Mouse (Mus musculus) E14TG2a.4 (cell line): ENCODE data around the gene Gm20388.

Source experiments
- CTCF ChIP-seq: conservative IDR thresholded peaks from 2 replicates; pipeline ENCODE4 v1.5.1; 2014; ENCODE audit warnings: low read length
- NANOG ChIP-seq: IDR thresholded peaks from 2 replicates; pipeline ENCODE4 v1.6.1; 2014; ENCODE audit warnings: borderline replicate concordance, low read length, mixed read lengths
- POU5F1 ChIP-seq: IDR thresholded peaks from 2 replicates; pipeline ENCODE4 v1.6.1; 2014; ENCODE audit warnings: low read length, borderline replicate concordance

DNA sequence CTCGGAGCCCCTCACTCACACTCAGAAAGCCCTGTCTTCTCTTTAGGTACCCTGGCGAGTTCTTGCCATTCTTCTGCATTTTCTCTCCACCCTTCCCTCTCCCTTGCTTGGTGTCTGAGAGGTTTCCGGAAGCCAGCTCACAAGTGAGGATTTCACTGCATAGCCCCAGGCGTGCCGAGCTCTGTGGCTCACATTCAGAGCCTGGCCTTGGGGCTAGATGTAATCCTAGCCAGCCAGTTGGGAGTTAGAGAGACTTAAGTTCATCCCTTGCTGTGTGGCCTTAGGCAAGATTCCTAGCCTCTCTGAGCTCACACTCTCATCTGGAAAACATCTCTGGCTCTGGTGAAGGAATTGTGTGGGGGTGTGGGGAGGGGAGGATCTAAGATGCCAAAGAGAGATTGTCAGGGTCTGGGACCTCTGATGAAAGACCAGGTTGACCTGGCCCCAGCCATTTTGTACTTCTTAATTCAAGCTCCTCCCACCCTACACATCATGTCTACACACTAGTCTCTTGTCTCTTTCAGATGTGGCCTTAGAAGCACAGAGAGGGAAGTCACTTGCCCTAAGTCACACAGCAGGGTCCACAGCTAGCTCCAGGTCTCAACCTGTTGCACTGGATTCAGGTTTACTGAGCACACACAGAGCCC, 426.4 kb downstream of the Gm20388 start:
- TF ChIP-seq POU5F1: no peak
- TF ChIP-seq CTCF: no peak
- TF ChIP-seq NANOG: no peak
